Mouse (Mus musculus): ENCODE measurements around the gene Zfp334. TPM values are rescaled to one million over a fixed set of nuclear protein-coding genes. Genes with fewer than 3 reads are reported as not detected.

Gene Zfp334
- total RNA-seq, 4 experiments from 2014 or later = 1.9 to 2.4 (median 2.2) TPM

DNA sequence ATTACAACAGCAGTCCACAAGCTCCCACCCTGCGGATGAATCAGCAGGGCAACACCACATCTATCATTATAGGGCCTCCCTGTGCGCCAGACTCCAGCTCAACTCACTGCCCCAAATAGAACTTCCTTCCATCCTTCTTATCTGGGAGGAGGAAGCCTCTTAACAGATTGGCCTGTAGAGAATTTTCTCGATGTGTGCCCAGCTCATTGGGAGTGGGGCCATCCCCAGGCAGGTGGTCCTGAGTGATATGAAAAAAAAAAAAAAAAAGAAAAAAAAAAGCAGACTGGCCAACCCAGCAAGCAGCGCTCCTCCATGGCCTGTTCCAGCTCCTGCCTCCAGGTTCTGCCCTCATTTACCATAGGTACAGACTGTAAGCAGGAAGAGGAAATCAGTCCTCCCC is 12.1 kb downstream of the Zfp334 start:
- DNase-seq (ENCODE audit: low spot score in 2 of 2) = no peak

DNA sequence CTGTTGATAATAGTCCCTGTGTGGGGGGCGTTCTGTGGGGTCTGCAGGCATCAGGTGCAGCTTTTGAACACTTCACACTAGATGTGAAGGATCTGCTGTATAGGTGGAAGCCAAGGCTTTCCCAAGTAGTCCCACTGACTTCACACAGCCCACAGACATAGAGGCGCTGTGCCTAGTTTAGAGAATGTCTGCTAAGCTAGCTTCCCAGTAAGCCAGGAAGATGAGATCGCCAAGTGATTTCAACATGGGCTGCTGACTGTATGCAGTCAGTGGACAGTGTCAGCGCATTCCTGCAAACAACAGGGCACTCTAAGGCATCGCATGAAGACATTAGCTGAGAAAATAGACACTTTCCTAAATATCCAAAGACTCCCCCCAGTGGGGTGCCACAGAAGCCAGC is 12.6 kb downstream of the Zfp334 start:
- no peak for DNase-seq (ENCODE audit: low spot score in 2 of 2)

DNA sequence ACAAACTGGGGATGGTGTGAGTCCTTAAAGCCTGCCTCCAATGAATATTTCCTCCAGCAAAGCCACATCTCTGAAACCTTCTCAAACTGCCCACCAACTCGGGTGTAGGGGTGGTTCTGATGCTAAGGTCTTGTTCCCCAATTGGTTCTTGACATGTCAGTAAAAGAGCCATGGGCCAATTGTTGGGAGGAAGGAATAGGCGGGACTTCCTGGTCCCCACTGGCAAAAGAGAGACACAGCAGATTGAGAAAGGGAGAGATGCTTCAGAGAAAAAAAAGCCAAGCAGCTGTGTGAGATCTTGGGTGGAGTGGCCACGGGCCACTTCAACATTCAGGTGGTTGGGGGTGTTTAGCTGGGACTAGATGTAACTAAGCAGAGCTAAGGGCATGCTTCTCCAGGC is 17.0 kb downstream of the Zfp334 start:
- DNase-seq (ENCODE audit: low spot score in 2 of 2) = no peak

DNA sequence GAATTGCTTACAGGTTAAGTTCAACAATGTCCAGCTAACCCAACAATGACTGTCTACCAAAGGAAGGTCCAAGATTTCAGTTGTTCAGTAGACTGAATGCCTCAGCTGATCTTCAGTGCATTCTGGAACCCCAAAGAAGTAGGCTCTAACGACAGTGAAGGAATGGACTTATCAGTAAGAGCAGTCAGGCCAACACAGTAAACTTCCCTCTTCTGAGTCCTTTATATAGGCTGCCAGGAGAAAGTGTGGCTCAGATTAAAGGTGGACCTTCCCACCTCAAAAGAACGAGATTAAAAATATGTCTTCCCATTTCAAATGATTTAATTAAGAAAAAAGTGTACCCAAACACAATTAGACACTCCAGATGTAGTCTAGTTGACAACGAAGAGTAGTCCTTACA is 17.7 kb downstream of the Zfp334 start:
- DNase-seq (ENCODE audit: low spot score in 2 of 2) = no peak

DNA sequence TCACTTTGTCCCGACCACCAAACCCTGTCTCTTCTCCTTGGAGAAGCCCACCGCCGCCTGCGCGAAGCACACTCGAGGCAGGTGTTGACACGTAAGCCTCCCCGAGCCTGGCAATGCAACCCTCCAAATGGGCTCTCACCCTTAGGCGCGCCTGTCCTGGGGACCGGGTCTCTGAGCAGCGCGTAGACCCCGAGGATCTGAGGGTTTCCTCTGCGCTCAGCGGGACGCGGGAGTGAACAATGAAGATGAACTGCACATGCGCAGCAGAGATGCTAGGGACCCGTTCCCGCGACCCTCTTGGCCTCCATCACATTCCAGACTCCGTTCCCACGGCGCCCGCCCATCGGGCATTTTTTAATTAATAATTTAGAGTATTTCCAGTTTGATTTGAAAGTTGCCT is 19.6 kb downstream of the Zfp334 start, which contains the start of gene Zfp663:
TSS of gene Zfp663 (minus strand) at position 234 of the 400 bp plus-strand sequence.
- DNase-seq (ENCODE audit: low spot score in 2 of 2) = no peak

- no peak for DNase-seq (ENCODE audit: low spot score in 2 of 2)
These were observed 20.1 kb downstream of the Zfp334 start for GRCm38 (mm10) chr2:165367868-165368439.

GRCm38 (mm10) chr2:165367047-165367520 is 21.0 kb downstream of the Zfp334 start:
- DNase-seq (ENCODE audit: low spot score in 2 of 2) = no peak

DNA sequence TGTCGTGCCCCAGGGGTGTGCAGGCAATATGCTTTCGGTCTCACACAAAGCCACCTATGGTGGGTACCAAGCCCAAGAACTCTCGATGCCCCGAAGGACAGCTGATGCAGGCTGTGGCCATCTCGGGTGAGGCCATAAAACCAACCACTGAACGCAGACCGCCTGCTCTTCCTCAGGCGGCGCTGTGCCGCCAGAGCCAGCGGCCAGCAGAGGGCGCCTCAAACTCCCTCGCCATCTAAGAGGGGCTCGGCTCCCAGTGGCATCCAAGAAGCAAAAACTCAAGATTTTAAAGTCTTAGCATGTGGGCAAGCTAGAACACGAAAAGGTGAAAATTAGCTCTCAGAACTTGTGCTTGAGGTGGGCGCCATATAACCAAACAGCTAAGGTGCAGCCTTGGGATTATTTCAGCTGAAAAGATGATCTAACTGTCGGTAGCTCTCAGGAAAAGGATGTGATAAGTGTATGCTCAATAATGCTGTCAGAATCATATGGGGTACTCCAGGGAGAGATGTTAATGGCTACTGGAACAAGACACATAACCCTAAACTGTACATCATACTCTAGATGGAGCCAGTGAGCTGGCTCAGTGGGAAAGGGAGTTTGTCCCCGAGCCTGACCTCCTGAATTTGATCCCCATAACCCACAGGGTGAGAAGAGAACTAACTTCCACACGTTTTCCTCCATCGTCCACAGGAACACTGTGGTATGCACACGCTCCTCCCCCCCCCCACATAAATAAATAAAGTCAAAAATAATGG is 23.5 kb downstream of the Zfp334 start:
- DNase-seq (ENCODE audit: low spot score in 2 of 2) = no peak

GRCm38 (mm10) chr2:165363282-165363681 is 24.8 kb downstream of the Zfp334 start:
- no peak for DNase-seq (ENCODE audit: low spot score in 2 of 2)

GRCm38 (mm10) chr2:165360861-165361260 is 27.2 kb downstream of the Zfp334 start:
- peak; percentile 8 to 28 for DNase-seq (ENCODE audit: low spot score in 2 of 2)

- no peak for DNase-seq (ENCODE audit: low spot score in 2 of 2)
These were observed 36.1 kb downstream of the Zfp334 start for GRCm38 (mm10) chr2:165351828-165352513.

DNA sequence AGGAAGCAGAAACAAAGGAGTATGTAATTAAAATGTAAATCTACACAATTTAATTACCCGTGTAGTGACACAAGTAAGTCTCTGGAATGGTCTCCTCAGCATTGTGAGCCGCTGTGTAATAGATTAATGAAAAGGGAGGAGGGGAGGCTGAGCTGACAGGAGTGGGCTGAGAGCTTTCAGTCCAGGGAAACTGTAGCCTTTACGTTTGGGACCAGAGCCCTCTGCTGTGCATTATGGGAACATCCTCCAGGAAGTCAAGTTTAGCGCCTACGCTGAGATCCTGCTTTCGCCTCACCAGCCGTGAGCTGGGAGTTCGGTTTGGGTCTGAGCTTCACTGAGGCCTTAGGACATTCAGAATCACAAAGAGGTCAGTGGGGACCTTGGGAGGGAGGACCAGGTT is 38.6 kb downstream of the Zfp334 start:
- DNase-seq (ENCODE audit: low spot score in 2 of 2) = no peak

GRCm38 (mm10) chr2:165346180-165346579 is 41.9 kb downstream of the Zfp334 start:
- no peak for DNase-seq (ENCODE audit: low spot score in 2 of 2)

GRCm38 (mm10) chr2:165337191-165337590 is 50.9 kb downstream of the Zfp334 start:
- DNase-seq (ENCODE audit: low spot score in 2 of 2) = no peak

DNA sequence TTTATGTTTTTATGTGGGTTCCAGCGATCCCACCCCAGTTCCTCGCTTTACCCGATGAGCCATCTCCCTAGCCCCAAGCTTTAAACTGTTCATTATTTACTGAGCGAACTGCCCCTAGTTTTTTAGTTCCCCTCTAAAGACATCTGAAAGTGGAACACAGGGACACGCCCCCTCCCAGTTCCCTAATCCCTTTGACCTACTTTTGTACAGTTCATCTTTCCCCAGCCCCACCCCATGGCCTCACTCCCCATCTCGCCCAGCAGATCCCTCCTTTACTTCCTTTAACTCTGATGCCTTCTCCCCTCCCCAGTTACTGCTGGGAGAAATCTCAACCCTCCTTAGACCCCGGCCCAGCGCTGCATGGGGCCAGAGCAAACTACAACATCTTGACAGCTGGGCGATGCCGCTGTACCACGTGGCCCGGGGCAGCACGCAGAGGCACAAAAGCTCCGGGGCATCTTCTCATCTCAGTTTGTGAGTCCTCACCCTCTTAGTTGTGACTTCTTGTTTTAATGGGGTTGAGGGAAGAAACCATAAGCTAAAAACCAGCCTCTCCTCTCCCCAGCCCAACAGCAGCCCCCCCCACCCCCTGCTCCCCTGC is 55.3 kb downstream of the Zfp334 start:
- DNase-seq (ENCODE audit: low spot score in 2 of 2) = no peak

GRCm38 (mm10) chr2:165329703-165330102 is 58.4 kb downstream of the Zfp334 start:
- no peak for DNase-seq (ENCODE audit: low spot score in 2 of 2)

DNA sequence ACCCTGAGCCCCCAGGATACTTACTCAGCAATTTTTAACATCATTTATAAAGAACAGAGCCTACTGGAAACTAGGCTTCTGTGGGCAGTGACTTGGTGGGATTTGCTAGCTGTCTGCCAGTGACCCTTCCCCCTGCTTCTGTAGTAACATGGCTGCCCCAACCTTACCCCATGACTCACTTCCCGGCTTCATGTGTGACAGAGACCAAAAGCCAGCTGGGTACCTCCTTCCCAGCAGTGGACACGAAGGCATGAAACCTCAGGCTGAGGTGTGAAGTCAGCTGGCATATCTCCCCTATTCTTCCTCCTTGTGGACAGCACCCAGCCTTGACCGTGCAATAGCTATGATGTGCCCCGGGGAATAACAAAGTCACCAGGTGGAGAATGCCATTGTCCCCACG is 59.3 kb downstream of the Zfp334 start:
- no peak for DNase-seq (ENCODE audit: low spot score in 2 of 2)

- DNase-seq (ENCODE audit: low spot score in 2 of 2) = no peak
These were observed 60.7 kb downstream of the Zfp334 start for GRCm38 (mm10) chr2:165327386-165327785.

- DNase-seq (ENCODE audit: low spot score in 2 of 2) = peak; percentile 96 to 98
These were observed 61.5 kb downstream of the Zfp334 start, which contains the start of gene Elmo2 for GRCm38 (mm10) chr2:165326304-165327190. Gene Elmo2, minus strand, starts transcription at chr2:165326479.

GRCm38 (mm10) chr2:165325521-165326303 is 62.3 kb downstream of the Zfp334 start:
- DNase-seq (ENCODE audit: low spot score in 2 of 2) = no peak
